Mouse (Mus musculus): ENCODE measurements at regions not wholly inside any gene's neighbourhood (a gene's known extent, or its start where the extent isn't known, plus 50 kb on each side); places are given as distances from the start of the nearest gene placed in this dataset.

DNA sequence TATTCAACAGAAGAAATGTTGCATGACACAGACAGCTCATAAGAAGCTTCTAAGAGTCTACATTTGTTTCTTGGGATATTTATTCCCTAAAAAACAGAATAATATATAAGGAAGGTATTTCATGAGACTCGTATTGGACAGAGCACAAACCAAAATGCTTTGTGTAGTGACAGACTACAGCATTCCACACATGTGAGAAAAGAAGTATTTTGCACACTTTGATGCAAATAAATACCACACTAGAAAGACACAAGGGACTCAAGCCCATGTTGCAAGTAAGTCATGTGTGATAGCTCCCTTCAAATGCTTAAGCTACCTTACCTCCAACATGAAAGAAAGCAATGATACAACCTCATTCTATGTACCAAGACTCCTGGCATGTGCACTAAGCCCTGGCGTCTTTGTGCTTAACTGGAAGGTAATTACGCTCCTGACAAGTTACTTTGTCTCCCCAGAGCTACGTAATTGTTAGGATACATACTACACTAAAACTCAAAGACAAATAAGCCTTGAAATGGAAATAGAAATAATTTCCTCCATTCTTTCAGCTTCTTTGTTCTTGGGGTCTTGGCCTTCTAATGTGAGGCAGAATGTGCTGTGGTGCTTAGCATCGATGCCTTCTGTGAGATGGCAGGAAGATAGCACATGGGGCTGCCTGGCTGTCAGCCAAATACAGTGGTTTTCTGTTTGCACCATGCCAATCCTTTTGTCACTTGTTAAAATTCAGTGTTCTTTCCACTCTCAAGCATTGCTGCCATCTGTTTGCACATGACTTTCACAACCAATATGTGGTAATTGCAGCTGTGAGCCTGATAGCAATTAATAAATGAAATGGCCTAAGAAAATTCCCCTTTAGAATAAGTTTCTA, 1214.4 kb upstream of the Igfbp7 start:
- peak in 1 of 2 experiments; percentile 6 for DNase-seq

DNA sequence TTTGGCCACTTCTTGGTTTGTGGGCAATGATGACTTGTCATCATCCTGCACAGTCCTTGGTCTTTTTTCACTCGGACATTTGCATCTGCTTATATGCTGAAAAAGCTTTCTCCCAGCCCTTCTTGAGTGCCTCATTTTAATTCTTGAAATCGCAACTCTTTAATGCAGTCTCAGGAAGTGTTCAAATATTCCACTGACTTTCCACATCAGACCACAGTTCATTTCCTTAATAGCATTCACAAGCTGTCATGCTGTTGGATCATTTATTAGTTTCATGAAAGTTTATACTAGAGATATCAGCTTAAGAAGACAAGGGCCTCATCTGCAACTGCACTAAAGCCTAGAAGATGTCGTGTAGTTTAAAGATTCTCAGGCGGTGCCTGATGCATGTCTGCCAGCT, 1200.5 kb upstream of the Igfbp7 start:
- no peak for DNase-seq

DNA sequence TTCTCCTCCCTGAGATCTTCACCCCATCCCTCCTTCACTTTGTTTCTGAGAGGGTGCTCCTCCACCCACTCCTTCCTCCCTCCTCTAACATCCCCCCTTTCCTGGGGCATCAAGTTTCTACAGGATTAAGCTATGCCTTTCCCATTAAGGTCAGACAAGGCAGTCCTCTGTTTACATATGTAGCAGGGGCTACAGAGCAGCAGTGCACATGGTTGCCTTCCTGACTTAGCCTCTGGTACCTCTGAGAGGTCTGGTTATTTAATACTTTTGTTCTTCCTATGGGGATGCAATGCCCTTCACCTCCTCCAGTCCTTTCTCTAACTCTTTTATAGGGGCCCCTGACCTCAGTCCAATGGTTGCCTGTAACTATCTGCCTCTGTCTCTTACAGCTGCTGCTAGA, 1194.8 kb upstream of the Igfbp7 start:
- DNase-seq, result no peak

DNA sequence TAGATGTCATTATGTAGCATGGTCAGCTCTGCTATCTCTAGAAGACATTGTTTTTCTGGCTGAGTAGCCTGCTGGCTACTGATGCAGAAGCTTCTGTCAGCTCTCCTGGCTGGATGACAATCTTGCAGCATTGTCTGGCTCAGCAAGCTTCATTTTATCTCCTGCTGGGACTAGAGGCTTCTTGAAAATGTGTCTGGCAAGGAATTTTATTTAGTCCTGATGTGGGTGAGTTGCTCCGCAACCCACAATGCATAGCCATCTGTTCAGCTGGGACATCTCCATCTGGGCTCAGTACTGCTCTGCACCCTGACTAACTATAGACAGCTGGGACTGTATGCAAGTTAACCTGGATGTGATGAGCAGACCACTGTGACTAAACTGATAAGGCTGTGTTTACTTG, 1177.0 kb upstream of the Igfbp7 start:
- peak; percentile 15 to 21 for DNase-seq

DNA sequence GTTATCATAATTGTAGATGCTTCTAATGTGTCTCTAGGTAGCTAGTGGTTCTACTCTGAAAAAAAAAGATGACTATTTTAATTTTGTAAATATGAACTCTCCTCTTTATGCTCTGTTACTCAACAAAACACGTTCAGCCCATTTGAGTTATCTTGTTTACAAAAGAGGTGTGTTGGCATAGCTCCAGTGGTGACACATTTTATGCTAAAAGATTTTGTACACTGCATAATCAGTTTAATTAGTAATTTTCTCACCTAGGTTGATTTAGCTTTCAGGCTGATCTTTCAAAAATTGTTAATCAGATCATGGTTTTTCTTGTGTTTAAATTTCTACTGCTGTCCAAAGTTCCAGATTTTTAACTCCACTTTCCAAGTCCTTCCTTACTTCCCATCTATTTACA, 1149.1 kb upstream of the Igfbp7 start:
- no peak for DNase-seq

DNA sequence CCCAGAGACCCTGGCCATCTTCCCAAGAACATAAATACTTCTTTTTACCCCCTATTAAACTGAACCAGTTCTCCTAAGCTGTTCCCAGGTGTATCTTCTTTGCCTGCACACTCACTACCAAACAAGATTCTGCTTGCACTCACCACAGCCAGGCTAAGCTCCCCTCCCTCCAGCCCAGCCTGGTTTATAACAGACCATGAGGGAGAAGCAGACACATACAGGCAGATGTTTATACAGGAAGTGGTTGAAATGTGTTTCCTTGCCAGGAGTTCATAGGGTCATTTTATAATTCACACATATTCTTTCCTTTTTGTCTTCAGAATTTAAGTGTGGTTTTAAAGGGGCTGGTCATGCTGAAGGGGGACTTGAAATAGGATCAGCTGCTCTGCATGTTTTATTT, 1127.5 kb upstream of the Igfbp7 start:
- DNase-seq, result no peak
